Mouse (Mus musculus) midbrain, embryonic 10.5 days (tissue): ENCODE measurements around the gene Arl15. TPM values are rescaled to one million over a fixed set of nuclear protein-coding genes. Genes with fewer than 3 reads are reported as not detected.
"Not testable (repeated sequence)": the region's sequence is repeated elsewhere in the genome, so short reads cannot be mapped to it uniquely, and the experiment has no call there.

Source experiments
- DNase-seq: peaks from one replicate; pipeline ENCODE4 v3.0.0-alpha.2; 2017; ENCODE audit warnings: low spot score
- H3K27ac ChIP-seq: fragments of 300-500 bp; sonication (generic); replicated peaks from 2 replicates; pipeline ENCODE4 v1.5.1; 2016; ENCODE audit warnings: mild to moderate bottlenecking
- H3K27me3 ChIP-seq: fragments of 300-500 bp; sonication (generic); 2 replicates; pipeline ENCODE4 v1.6.1; 2016; ENCODE audit warnings: low read depth, mild to moderate bottlenecking; ENCODE audit not compliant: poor library complexity, severe bottlenecking
- H3K36me3 ChIP-seq: fragments of 300-500 bp; sonication (generic); 2 replicates; pipeline ENCODE4 v1.6.1; 2016; ENCODE audit warnings: mild to moderate bottlenecking, moderate library complexity
- H3K4me1 ChIP-seq: fragments of 300-500 bp; sonication (generic); 2 replicates; pipeline ENCODE4 v1.6.1; 2016
- H3K4me3 ChIP-seq: fragments of 300-500 bp; sonication (generic); 2 replicates; pipeline ENCODE4 v1.5.1; 2016; ENCODE audit warnings: mild to moderate bottlenecking, moderate library complexity
- H3K9me3 ChIP-seq: fragments of 300-500 bp; sonication (generic); replicated peaks from 2 replicates; pipeline ENCODE4 v1.6.1; 2016; ENCODE audit warnings: mild to moderate bottlenecking
- WGBS: fragments of 180-500 bp; shearing (Covaris S2); methylation state at CpG from one replicate; pipeline ENCODE4 v1.1.7; 2016; 5-methylcytosine and 5-hydroxymethylcytosine counted together
- polyA plus RNA-seq: library from polyadenylated mRNA; unstranded; fragments of >200 nt; fragmentation: Nextera tagmentation; extraction: Ambion mirVana; gene quantifications from 2 replicates; pipeline ENCODE4 v1.2.1, GENCODE M21; 2016

The Arl15 gene
- polyA plus RNA-seq, 1 experiment from 2014 or later = 10.4 TPM

GRCm38 (mm10) chr13:113775244-113776140, 18.8 kb upstream of the Arl15 start:
- no peaks in the 10 kb centered on the region for H3K4me1 ChIP-seq
- DNase-seq = no peak
- H3K4me3 ChIP-seq = no peak overlapping the region
- no peaks in the 10 kb centered on the region for H3K9me3 ChIP-seq
- no peaks in the 10 kb centered on the region for H3K27me3 ChIP-seq
- 85% methylated on average over 10 of the region's 10 CpGs for WGBS
- H3K36me3 ChIP-seq = no peaks in the 10 kb centered on the region
- no peak overlapping the region for H3K27ac ChIP-seq

GRCm38 (mm10) chr13:113785803-113786202, 8.5 kb upstream of the Arl15 start:
- 91% methylated on average over 5 of the region's 5 CpGs for WGBS
- DNase-seq = no peak
- H3K4me3 ChIP-seq = no peak overlapping the region
- no peaks in the 10 kb centered on the region for H3K9me3 ChIP-seq
- no peaks in the 10 kb centered on the region for H3K27me3 ChIP-seq
- H3K27ac ChIP-seq = no peak overlapping the region
- no peaks in the 10 kb centered on the region for H3K4me1 ChIP-seq
- H3K36me3 ChIP-seq = no peaks in the 10 kb centered on the region

GRCm38 (mm10) chr13:113787136-113787535, 7.2 kb upstream of the Arl15 start:
- Histone ChIP-seq H3K27ac (no peak overlapping the region), H3K9me3 (no peaks in the 10 kb centered on the region), H3K27me3 (no peaks in the 10 kb centered on the region), H3K4me3 (no peak overlapping the region), H3K4me1 (no peaks in the 10 kb centered on the region), H3K36me3 (no peaks in the 10 kb centered on the region)
- 75% methylated on average over 8 of the region's 8 CpGs for WGBS
- no peak for DNase-seq

GRCm38 (mm10) chr13:113790016-113790415, 4.3 kb upstream of the Arl15 start:
- not testable (repeated sequence) for H3K27ac ChIP-seq, H3K27me3 ChIP-seq, H3K4me3 ChIP-seq, H3K9me3 ChIP-seq, DNase-seq, H3K36me3 ChIP-seq, H3K4me1 ChIP-seq
- WGBS = 94% methylated on average over 3 of the region's 3 CpGs

GRCm38 (mm10) chr13:113793637-113794036, 668 bp upstream of the Arl15 start:
- no peaks in the 10 kb centered on the region for H3K9me3 ChIP-seq
- peak overlapping the region; percentile 94 for H3K27ac ChIP-seq
- 80% methylated on average over 9 of the region's 9 CpGs for WGBS
- H3K4me3 ChIP-seq = peak overlapping the region; percentile 92
- DNase-seq = no peak
- H3K4me1 ChIP-seq = peaks cover 25% of the 10 kb centered on the region
- H3K36me3 ChIP-seq = no peaks in the 10 kb centered on the region
- no peaks in the 10 kb centered on the region for H3K27me3 ChIP-seq

- WGBS = 3% methylated on average over 52 of the region's 52 CpGs
These were observed 675 bp downstream of the Arl15 start for GRCm38 (mm10) chr13:113794705-113795655.

GRCm38 (mm10) chr13:113797378-113797777, 3.1 kb downstream of the Arl15 start:
- no peak overlapping the region for H3K27ac ChIP-seq
- no peaks in the 10 kb centered on the region for H3K9me3 ChIP-seq
- DNase-seq = no peak
- H3K27me3 ChIP-seq = no peaks in the 10 kb centered on the region
- peaks cover 25% of the 10 kb centered on the region for H3K4me1 ChIP-seq
- WGBS = 94% methylated on average over 6 of the region's 6 CpGs
- peaks cover 2% of the 10 kb centered on the region; the same call in 1 of the 2 replicates for H3K36me3 ChIP-seq
- no peak overlapping the region for H3K4me3 ChIP-seq

More at GRCm38 (mm10) chr13:113794705-113795655, 675 bp downstream of the Arl15 start:
- Histone ChIP-seq H3K4me3 (peak overlapping the region; percentile 92), H3K4me1 (peaks cover 25% of the 10 kb centered on the region), H3K36me3 (peaks cover 2% of the 10 kb centered on the region; the same call in 1 of the 2 replicates), H3K27ac (peak overlapping the region; percentile 94), H3K9me3 (no peaks in the 10 kb centered on the region), H3K27me3 (no peaks in the 10 kb centered on the region)
- DNase-seq = peak; percentile 56

- Histone ChIP-seq H3K9me3 (no peaks in the 10 kb centered on the region), H3K36me3 (peaks cover 2% of the 10 kb centered on the region; the same call in 1 of the 2 replicates), H3K4me3 (no peak overlapping the region), H3K4me1 (peaks cover 20% of the 10 kb centered on the region), H3K27ac (no peak overlapping the region), H3K27me3 (no peaks in the 10 kb centered on the region)
- 92% methylated on average over 4 of the region's 4 CpGs for WGBS
- DNase-seq = no peak
These were observed 5.1 kb downstream of the Arl15 start for GRCm38 (mm10) chr13:113799361-113799760.

GRCm38 (mm10) chr13:113800246-113800645, 5.9 kb downstream of the Arl15 start:
- Histone ChIP-seq H3K27ac (no peak overlapping the region), H3K27me3 (no peaks in the 10 kb centered on the region), H3K36me3 (peaks cover 2% of the 10 kb centered on the region; the same call in 1 of the 2 replicates), H3K4me1 (peaks cover 17% of the 10 kb centered on the region), H3K9me3 (no peaks in the 10 kb centered on the region), H3K4me3 (no peak overlapping the region)
- no peak for DNase-seq
- WGBS = over 99% methylated on average over 4 of the region's 4 CpGs

- DNase-seq = no peak
- Histone ChIP-seq H3K36me3 (peaks cover 2% of the 10 kb centered on the region; the same call in 1 of the 2 replicates), H3K4me3 (no peak overlapping the region), H3K4me1 (no peaks in the 10 kb centered on the region), H3K9me3 (no peaks in the 10 kb centered on the region), H3K27me3 (no peaks in the 10 kb centered on the region), H3K27ac (no peak overlapping the region)
- 94% methylated on average over 9 of the region's 9 CpGs for WGBS
These were observed 8.3 kb downstream of the Arl15 start for GRCm38 (mm10) chr13:113802571-113802970.

- H3K36me3 ChIP-seq = peaks cover 3% of the 10 kb centered on the region; the same call in 1 of the 2 replicates
- no peak overlapping the region for H3K4me3 ChIP-seq
- 95% methylated on average over 2 of the region's 2 CpGs for WGBS
- no peak overlapping the region for H3K27ac ChIP-seq
- H3K4me1 ChIP-seq = peaks cover 15% of the 10 kb centered on the region
- no peaks in the 10 kb centered on the region for H3K9me3 ChIP-seq
- no peaks in the 10 kb centered on the region for H3K27me3 ChIP-seq
- no peak for DNase-seq
These were observed 16.8 kb downstream of the Arl15 start for GRCm38 (mm10) chr13:113811141-113811540.

GRCm38 (mm10) chr13:113811910-113812592, 17.7 kb downstream of the Arl15 start:
- WGBS = 80% methylated on average over 9 of the region's 9 CpGs
- H3K36me3 ChIP-seq = peaks cover 3% of the 10 kb centered on the region; the same call in 1 of the 2 replicates
- H3K4me3 ChIP-seq = no peak overlapping the region
- no peaks in the 10 kb centered on the region for H3K9me3 ChIP-seq
- H3K27ac ChIP-seq = 0 out of 2 replicates have a peak overlapping the region, but pooled peaks have one; percentile 18
- no peak for DNase-seq
- H3K27me3 ChIP-seq = no peaks in the 10 kb centered on the region
- peaks cover 19% of the 10 kb centered on the region for H3K4me1 ChIP-seq
